Mouse (Mus musculus): Measurements from ENCODE around the gene Prr29. TPM values are rescaled to one million over a fixed set of nuclear protein-coding genes. Genes with fewer than 3 reads are reported as not detected.

Prr29 gene
- polyA plus RNA-seq, 1 experiment from 2014 or later = not detected

DNA sequence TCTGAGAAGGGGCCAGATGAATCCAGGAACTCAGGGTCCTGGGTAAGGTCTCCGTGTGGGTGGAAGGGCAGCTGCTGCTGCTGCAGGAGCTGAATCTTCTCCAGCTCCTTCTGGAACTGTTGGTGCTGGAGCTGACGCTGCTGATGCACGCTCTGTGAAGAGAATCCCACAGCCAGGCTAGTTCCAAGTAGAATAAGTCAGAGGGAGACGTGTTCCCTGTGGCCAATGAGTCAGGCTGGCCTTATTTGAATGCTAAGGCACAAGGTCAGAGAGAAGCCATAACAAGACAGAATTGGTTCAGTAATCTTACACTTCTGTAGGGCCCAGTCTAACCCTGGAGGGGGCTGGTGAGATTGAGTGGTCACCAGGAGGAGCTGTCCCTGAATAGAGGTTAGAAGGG, 44.7 kb downstream of the Prr29 start:
- no peak overlapping the region for H3K4me2 ChIP-seq
- no peaks in the 10 kb centered on the region for H3K9me3 ChIP-seq (replicated peaks)
- H3K4me1 ChIP-seq (replicated peaks) = no peaks in the 10 kb centered on the region
- no peak overlapping the region for H3K9ac ChIP-seq
- no peak for ATAC-seq (ENCODE audit: insufficient number of reproducible peaks, low FRiP score)
- 74% methylated on average over 4 of the region's 4 CpGs for WGBS
- H3K27ac ChIP-seq (ENCODE audit: poor library complexity, severe bottlenecking) = no peak overlapping the region
- no peaks in the 10 kb centered on the region for H3K27me3 ChIP-seq (replicated peaks)
- H3K4me3 ChIP-seq = no peak overlapping the region
- H3K36me3 ChIP-seq = peaks cover 55% of the 10 kb centered on the region

- Histone ChIP-seq H3K36me3 (peaks cover 50% of the 10 kb centered on the region), H3K4me3 (no peak overlapping the region), H3K4me1 (replicated peaks) (no peaks in the 10 kb centered on the region), H3K4me2 (no peak overlapping the region), H3K9ac (no peak overlapping the region), H3K27me3 (replicated peaks) (no peaks in the 10 kb centered on the region), H3K9me3 (replicated peaks) (no peaks in the 10 kb centered on the region), H3K27ac (ENCODE audit: poor library complexity, severe bottlenecking) (no peak overlapping the region)
- ATAC-seq (ENCODE audit: insufficient number of reproducible peaks, low FRiP score) = no peak
- 87% methylated on average over 3 of the region's 3 CpGs for WGBS
These were observed 45.2 kb downstream of the Prr29 start for GRCm38 (mm10) chr11:106410507-106410906.

- Histone ChIP-seq H3K4me2 (no peak overlapping the region), H3K27ac (ENCODE audit: poor library complexity, severe bottlenecking) (no peak overlapping the region), H3K36me3 (peaks cover 46% of the 10 kb centered on the region), H3K4me3 (no peak overlapping the region), H3K9ac (no peak overlapping the region), H3K27me3 (replicated peaks) (no peaks in the 10 kb centered on the region), H3K9me3 (replicated peaks) (no peaks in the 10 kb centered on the region), H3K4me1 (replicated peaks) (peaks cover 5% of the 10 kb centered on the region; the same call in 1 of the 2 replicates)
- no peak for ATAC-seq (ENCODE audit: insufficient number of reproducible peaks, low FRiP score)
- 75% methylated on average over 2 of the region's 2 CpGs for WGBS
These were observed 45.9 kb downstream of the Prr29 start for GRCm38 (mm10) chr11:106411157-106411556.

DNA sequence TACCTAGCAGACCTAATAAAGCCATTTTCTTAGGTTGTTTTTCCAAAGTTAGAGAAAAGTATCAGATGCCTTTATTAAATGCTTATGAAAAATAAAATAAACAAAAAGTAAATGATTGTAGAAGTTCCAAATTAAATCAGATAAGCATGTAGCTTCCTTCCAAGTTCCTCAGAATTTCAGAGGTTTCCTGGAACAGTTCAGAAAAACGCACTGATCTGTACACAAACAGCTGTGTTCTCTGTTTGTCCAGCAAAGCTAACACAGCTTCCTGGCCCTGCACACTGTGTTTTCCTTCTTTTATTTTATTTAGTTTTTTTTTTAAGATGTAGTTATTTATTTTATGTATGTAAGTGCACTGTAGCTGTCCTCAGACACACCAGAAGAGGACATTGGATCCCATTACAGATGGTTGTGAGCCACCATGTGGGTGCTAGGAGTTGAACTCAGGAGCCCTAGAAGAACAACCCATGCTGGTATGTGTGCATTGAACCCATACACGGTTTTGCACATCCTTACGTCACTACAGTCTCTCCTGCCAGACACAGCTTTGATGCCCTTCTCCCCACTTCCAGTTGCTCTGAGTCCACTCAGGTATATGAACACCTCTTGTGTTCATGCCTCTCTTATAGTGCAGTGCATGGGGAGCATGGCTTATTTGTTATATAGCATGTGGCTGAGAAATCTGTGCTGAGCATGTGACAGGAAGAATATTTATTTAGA, 47.5 kb downstream of the Prr29 start:
- Histone ChIP-seq H3K9ac (no peak overlapping the region), H3K4me1 (replicated peaks) (peaks cover 12% of the 10 kb centered on the region), H3K27ac (ENCODE audit: poor library complexity, severe bottlenecking) (no peak overlapping the region), H3K27me3 (replicated peaks) (no peaks in the 10 kb centered on the region), H3K9me3 (replicated peaks) (no peaks in the 10 kb centered on the region), H3K4me3 (no peak overlapping the region), H3K36me3 (peaks cover 33% of the 10 kb centered on the region), H3K4me2 (no peak overlapping the region)
- ATAC-seq (ENCODE audit: insufficient number of reproducible peaks, low FRiP score) = no peak
- 87% methylated on average over 3 of the region's 3 CpGs for WGBS

DNA sequence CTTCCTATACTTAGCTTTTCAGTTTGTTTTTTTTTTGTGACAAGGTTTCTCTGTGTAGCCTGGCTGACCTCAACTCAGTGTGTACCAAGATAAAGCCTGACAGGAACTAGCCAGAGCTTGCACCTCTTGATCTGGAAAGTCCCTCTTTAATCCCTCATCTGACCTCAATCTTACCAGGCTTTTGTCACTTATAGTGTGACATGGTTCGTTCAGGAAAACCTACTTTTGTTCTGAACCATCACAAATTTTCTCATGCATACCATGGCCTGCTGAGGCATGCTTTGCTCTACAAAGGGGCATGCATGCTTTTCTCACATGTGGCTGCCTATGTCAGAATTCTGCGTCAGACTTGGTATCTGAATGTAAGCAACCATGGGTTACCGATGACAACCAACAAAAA, 51.1 kb downstream of the Prr29 start:
- no peak overlapping the region for H3K4me3 ChIP-seq
- no peak for ATAC-seq (ENCODE audit: insufficient number of reproducible peaks, low FRiP score)
- H3K27me3 ChIP-seq (replicated peaks) = no peaks in the 10 kb centered on the region
- no peak overlapping the region for H3K4me2 ChIP-seq
- H3K4me1 ChIP-seq (replicated peaks) = peaks cover 12% of the 10 kb centered on the region
- no peaks in the 10 kb centered on the region for H3K9me3 ChIP-seq (replicated peaks)
- H3K9ac ChIP-seq = no peak overlapping the region
- no peak overlapping the region; the same call in 1 of the 2 replicates for H3K27ac ChIP-seq (ENCODE audit: poor library complexity, severe bottlenecking)
- 56% methylated on average over 3 of the region's 3 CpGs for WGBS
- H3K36me3 ChIP-seq = peaks cover 18% of the 10 kb centered on the region; the same call in 1 of the 2 replicates

DNA sequence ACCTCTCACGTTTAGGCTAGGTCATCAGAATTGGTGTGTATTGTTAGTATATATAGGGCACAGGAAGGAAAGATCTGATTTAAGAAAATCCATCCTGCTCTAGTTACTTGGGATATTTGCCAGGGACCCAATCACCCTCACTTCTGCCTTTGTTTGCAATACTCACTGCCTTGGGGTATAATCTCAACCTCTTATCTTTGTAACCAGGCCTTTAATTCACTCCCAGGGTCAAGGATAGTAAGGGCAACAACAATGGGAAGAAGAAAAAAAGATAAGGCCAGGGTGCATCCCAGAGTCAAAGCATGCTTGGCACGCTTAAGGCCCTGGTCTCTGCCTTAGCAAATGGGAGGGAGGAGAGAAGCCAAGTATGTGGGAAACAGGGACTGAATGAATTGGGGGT, 52.6 kb downstream of the Prr29 start:
- Histone ChIP-seq H3K4me1 (replicated peaks) (peaks cover 12% of the 10 kb centered on the region), H3K9me3 (replicated peaks) (no peaks in the 10 kb centered on the region), H3K4me3 (no peak overlapping the region), H3K36me3 (peaks cover 15% of the 10 kb centered on the region), H3K4me2 (no peak overlapping the region), H3K9ac (no peak overlapping the region), H3K27me3 (replicated peaks) (no peaks in the 10 kb centered on the region), H3K27ac (ENCODE audit: poor library complexity, severe bottlenecking) (no peak overlapping the region)
- 73% methylated on average over 2 of the region's 2 CpGs for WGBS
- ATAC-seq (ENCODE audit: insufficient number of reproducible peaks, low FRiP score) = no peak

- no peak overlapping the region for H3K9ac ChIP-seq
- 43% methylated on average over 4 of the region's 4 CpGs for WGBS
These were observed 53.4 kb downstream of the Prr29 start for GRCm38 (mm10) chr11:106418622-106419196.

GRCm38 (mm10) chr11:106419262-106420102, 54.2 kb downstream of the Prr29 start:
- Histone ChIP-seq H3K4me3 (no peak overlapping the region), H3K9ac (no peak overlapping the region), H3K4me2 (no peak overlapping the region), H3K4me1 (replicated peaks) (peaks cover 12% of the 10 kb centered on the region), H3K27me3 (replicated peaks) (no peaks in the 10 kb centered on the region), H3K36me3 (peaks cover 15% of the 10 kb centered on the region; the same call in 1 of the 2 replicates), H3K27ac (ENCODE audit: poor library complexity, severe bottlenecking) (no peak overlapping the region), H3K9me3 (replicated peaks) (no peaks in the 10 kb centered on the region)
- 70% methylated on average over 9 of the region's 9 CpGs for WGBS
- no peak for ATAC-seq (ENCODE audit: insufficient number of reproducible peaks, low FRiP score)

More at GRCm38 (mm10) chr11:106418622-106419196, 53.4 kb downstream of the Prr29 start:
- Histone ChIP-seq H3K27me3 (replicated peaks) (no peaks in the 10 kb centered on the region), H3K9me3 (replicated peaks) (no peaks in the 10 kb centered on the region), H3K4me1 (replicated peaks) (peaks cover 12% of the 10 kb centered on the region), H3K4me2 (no peak overlapping the region), H3K4me3 (no peak overlapping the region), H3K27ac (ENCODE audit: poor library complexity, severe bottlenecking) (no peak overlapping the region), H3K36me3 (peaks cover 16% of the 10 kb centered on the region)
- peak; percentile 57 for ATAC-seq (ENCODE audit: insufficient number of reproducible peaks, low FRiP score)

GRCm38 (mm10) chr11:106425201-106425600, 59.9 kb downstream of the Prr29 start:
- H3K4me1 ChIP-seq (replicated peaks) = 0 out of 2 replicates have a peak, but pooled peaks cover 5% of the 10 kb centered on the region
- H3K4me2 ChIP-seq = no peak overlapping the region
- no peaks in the 10 kb centered on the region for H3K9me3 ChIP-seq (replicated peaks)
- no peak overlapping the region for H3K9ac ChIP-seq
- no peak overlapping the region for H3K27ac ChIP-seq (ENCODE audit: poor library complexity, severe bottlenecking)
- WGBS = 87% methylated on average over 5 of the region's 5 CpGs
- no peak overlapping the region for H3K4me3 ChIP-seq
- ATAC-seq (ENCODE audit: insufficient number of reproducible peaks, low FRiP score) = no peak
- H3K36me3 ChIP-seq = peaks cover 22% of the 10 kb centered on the region
- H3K27me3 ChIP-seq (replicated peaks) = no peaks in the 10 kb centered on the region

GRCm38 (mm10) chr11:106426447-106426846, 61.2 kb downstream of the Prr29 start:
- 70% methylated on average over 4 of the region's 4 CpGs for WGBS
- no peak overlapping the region for H3K4me2 ChIP-seq
- no peak overlapping the region for H3K4me3 ChIP-seq
- peaks cover 25% of the 10 kb centered on the region for H3K36me3 ChIP-seq
- no peak overlapping the region for H3K9ac ChIP-seq
- H3K27me3 ChIP-seq (replicated peaks) = no peaks in the 10 kb centered on the region
- no peak overlapping the region for H3K27ac ChIP-seq (ENCODE audit: poor library complexity, severe bottlenecking)
- no peak for ATAC-seq (ENCODE audit: insufficient number of reproducible peaks, low FRiP score)
- H3K4me1 ChIP-seq (replicated peaks) = 0 out of 2 replicates have a peak, but pooled peaks cover 5% of the 10 kb centered on the region
- H3K9me3 ChIP-seq (replicated peaks) = no peaks in the 10 kb centered on the region
